Mouse (Mus musculus): ENCODE measurements around the gene Cldnd2.

Gene Cldnd2

GRCm38 (mm10) chr7:43448246-43448645, 7.7 kb downstream of the Cldnd2 start:
- DNase-seq, result no peak

- no peak for DNase-seq
These were observed 9.2 kb downstream of the Cldnd2 start for GRCm38 (mm10) chr7:43449811-43450210.

DNA sequence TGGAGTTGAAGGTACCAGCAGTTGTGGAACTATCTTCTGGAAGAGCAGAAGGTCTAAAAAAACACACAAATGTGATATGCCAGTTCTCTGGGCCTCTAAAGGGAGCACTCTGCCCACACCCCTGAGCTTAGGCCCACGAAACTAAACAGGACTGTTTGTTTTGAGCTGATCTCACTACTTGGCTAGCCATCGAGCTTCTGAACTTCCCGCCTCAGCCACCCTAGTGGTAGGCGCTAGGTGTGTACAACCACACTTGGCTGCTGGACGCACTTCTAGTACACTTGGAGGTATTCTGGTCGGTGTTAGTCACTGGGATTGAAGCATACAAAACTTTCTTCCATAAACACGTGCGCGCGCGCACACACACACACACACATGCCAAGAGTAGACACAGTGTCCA, 11.1 kb downstream of the Cldnd2 start:
- DNase-seq, result no peak

DNA sequence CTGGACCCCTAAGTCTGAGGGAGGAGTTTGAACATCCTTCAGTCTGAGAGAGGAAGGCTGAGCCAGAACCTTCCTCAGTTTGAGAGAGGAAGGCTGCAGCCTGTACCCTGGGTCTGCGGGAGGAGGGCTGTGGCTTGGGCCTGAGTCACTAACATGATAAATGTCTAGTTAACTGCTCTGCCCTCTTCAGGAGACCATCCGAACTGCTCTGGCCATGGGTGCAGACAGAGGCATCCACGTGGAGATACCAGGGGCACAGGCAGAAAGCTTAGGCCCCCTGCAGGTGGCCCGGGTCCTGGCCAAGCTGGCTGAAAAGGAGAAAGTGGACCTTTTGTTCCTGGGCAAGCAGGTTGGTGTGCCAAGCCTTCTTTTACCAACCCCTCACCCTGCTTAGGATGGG, 12.0 kb downstream of the Cldnd2 start:
- DNase-seq, result peak; percentile 50

- no peak for DNase-seq
These were observed 13.2 kb downstream of the Cldnd2 start for GRCm38 (mm10) chr7:43453599-43454355.

GRCm38 (mm10) chr7:43454371-43454770, 13.8 kb downstream of the Cldnd2 start:
- DNase-seq, result no peak

DNA sequence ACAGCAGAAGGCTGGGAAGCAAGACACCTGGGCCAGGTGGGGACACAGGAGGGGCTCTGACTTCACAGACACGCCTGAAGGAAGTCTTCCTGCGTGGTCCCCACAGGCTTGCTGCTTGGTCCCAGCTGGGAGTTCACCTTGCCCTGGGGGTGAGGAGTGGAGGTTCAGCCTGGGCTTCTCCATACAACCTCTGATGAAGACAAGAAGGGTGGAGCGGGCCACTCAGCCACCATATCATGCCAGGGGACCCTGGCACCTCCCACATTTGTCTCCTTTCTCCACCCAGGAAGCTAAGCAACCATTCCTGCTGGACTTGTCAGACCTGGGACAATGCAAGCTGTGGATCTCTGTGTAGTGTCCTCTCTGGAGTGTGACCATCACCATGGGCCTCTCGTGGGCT, 22.3 kb downstream of the Cldnd2 start, which contains the start of gene Vsig10l:
Gene Vsig10l (plus strand): TSS at position 301 of the 400 bp plus-strand sequence.
- DNase-seq, result no peak

- DNase-seq, result no peak
These were observed 23.4 kb downstream of the Cldnd2 start for GRCm38 (mm10) chr7:43463976-43464375.

DNA sequence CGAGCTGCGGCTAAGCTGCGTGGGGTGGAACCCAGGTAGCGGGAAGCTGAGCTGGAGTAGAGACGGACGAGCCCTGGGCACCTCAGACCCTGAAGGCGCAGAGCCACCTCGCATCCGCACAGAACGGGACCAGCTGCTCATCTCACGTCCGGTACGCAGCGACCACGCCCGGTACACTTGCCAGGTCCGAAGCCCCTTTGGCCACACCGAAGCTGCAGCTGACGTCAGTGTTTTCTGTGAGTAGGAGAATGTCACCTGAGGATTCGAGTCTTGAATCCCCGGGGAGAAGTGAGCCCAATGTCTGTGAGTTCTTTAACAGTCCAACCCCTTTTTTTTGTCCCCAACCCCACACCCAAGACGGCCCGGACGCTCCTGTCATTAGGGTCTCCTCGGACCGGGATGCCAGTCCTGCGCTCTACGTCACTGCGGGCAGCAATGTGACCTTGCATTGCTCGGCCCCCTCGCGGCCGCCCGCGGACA, 24.3 kb downstream of the Cldnd2 start:
- peak; percentile 30 for DNase-seq

DNA sequence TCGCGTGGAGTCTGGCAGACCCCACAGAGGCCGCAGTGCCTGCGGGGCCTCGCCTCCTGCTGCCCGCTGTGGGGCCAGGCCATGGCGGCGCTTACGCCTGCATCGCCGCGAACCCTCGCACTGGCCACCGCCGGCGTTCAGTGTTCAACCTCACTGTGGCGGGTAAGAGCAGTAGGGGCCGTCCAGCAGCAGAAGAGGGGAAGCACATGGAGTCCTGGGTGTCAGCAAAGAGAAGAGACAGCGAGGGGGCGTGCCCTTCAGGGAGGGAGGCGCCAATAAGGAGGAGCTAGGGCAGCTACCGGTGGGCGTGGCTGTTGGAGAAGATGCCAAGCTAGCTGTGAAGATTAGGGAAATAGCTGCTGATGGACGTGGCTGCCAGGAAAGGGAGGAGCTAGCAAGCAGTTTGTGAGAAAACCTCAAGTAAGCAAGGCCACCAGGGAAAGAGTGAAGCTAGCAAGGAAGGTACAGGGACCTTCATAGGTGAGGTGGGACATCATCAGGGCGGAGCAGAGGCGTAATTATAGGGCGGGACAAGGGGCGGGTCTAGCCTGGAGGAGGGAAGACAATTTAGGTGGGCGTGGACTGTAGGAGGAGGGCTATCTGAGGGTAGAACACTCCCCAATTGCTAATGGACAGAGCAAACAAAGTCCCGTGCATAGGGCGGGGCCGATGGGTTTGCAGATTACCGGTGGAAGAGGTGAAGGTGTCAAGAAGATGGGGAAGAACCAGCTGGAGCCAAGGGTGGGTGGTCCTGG, 24.9 kb downstream of the Cldnd2 start:
- peak; percentile 96 for DNase-seq

DNA sequence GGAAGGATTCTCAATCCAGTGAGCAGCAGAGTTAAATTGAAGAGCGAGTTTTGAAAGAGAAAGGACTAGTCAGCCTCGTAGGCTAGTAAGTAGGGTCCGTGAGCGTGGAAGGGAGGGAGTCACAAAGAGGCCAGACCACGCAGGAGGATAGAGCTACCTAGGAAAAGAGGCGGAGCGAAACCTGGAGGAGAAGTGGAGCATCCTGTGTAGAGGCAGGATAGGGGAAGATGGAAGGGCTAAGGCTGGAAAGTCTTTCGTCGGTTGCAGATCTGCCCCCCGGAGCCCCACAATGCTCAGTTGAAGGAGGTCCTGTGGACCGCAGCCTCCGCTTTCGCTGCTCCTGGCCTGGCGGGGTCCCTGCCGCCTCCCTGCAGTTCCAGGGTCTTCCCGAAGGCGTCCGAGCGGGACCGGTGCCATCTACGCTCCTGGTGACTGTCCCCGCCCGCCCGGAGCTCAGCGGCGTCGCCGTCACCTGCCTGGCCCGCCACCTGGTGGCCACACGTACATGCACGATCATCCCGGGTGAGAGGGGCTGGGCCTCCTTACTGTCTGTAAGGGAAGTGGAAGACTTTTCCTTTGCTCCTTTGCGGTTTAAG, 25.6 kb downstream of the Cldnd2 start:
- peak; percentile 93 for DNase-seq

DNA sequence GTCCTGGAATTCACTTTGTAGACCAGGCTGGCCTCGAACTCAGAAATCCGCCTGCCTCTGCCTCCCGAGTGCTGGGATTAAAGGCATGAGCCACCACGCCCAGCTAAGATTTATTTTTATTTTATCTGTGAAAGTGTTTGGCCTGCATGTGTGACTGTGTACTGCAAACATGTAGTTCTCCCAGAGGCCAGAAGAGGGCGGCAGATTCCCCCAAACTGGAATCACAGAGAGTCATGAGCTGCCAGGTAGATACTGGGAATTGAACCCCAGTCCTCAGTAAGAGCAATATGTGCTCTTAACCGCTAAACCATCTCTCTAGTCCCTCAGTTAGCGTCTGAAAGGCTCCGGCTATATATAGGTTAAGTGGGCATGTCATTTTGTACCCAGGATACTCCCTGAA, 29.8 kb downstream of the Cldnd2 start:
- DNase-seq, result peak; percentile 37

DNA sequence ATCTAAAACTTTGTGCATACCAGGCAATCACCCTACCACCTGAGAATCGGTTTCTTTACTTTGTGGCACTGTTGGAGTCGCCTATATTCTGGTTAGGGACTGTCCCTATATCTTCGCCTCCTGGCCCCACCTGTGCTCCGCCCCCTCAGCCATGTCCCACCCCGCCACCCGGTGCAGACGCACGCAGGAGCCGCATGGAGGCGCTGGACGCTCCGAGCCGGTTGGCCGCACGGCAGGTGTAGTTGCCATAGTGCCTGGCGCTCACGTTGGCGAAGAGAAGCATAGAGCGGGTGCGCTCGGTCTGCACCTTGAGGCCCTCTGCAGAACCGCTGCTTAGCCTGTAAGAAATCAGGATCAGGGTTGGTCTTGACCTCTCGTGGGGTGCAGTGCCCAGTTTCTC, 35.1 kb downstream of the Cldnd2 start:
- no peak for DNase-seq

DNA sequence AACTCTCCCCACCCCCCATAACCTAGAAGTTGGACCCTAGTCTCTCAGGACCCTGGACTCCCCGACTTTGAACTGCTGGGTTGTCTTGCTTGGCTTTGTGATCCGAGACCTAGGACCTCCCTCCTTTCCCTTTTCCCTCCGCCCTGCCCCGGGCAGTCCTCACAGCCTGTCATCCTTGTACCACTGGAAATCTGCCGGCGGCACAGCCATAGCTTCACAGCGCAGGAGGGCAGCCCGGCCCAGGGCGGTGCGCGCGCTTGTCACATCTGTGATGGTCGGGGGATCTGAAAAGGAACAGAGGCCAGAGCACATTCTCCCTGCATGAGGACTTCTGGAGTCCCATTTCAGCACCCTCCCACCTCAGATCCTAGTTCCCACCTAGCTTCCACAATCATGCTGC, 35.8 kb downstream of the Cldnd2 start:
- no peak for DNase-seq

DNA sequence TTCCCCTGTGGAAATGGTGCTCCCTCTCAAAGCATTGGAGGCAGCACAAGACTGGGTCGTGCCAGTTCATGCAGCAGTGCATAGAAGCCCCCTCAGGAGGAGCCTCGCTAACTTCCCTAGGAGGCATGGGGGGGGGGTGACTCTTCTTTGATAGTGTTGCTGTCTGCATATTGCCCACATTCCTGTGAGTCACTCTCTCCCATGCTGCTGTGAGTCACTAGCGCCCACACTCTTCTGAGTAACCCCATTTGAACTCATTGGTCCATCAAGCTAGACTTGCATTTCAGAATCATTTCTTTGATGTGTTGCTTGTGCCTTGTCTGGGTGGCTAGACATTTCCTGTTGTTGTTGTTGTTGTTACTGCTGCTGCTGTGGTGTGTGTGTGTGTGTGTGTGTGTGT, 40.6 kb downstream of the Cldnd2 start:
- no peak for DNase-seq

- peak; percentile 51 for DNase-seq
These were observed 41.6 kb downstream of the Cldnd2 start for GRCm38 (mm10) chr7:43482090-43482716.

DNA sequence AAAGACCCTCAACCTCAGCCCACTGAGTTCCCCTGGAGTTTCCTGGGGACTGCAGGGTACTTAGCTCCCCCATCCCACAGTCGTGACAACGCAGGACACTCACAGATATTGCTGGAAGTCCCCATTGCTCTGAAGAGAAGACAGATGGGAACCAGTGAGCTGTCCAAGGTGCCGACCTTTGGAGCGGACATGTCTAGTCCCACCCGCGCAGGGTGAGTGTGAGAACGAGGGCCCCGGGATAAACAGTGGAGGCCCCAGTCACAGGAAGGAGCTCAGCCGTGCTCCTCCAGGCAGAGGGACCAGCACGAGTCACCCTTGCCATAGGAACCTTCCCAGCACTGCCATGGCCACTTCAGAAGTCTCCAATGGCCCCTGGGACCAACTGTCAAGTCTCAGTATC, 42.7 kb downstream of the Cldnd2 start:
- peak; percentile 38 for DNase-seq

- DNase-seq, result no peak
These were observed 48.1 kb downstream of the Cldnd2 start for GRCm38 (mm10) chr7:43488646-43489045.

- DNase-seq, result no peak
These were observed 49.1 kb downstream of the Cldnd2 start, which contains the start of gene Iglon5 for GRCm38 (mm10) chr7:43489631-43490125. Gene Iglon5, minus strand, starts transcription at chr7:43490075.

GRCm38 (mm10) chr7:43490182-43490584, 49.6 kb downstream of the Cldnd2 start:
- peak; percentile 54 for DNase-seq

- DNase-seq, result no peak
These were observed 50.3 kb downstream of the Cldnd2 start for GRCm38 (mm10) chr7:43490861-43491260.
